Mouse (Mus musculus): Measurements from ENCODE around the gene Carmil3.

The Carmil3 gene

GRCm38 (mm10) chr14:55490361-55491201 lies at the start of gene Carmil3:
TSS of gene Carmil3 (plus strand) at chr14:55490651.
- no peak for DNase-seq (ENCODE audit: extremely low read depth, insufficient read length, low spot score)

DNA sequence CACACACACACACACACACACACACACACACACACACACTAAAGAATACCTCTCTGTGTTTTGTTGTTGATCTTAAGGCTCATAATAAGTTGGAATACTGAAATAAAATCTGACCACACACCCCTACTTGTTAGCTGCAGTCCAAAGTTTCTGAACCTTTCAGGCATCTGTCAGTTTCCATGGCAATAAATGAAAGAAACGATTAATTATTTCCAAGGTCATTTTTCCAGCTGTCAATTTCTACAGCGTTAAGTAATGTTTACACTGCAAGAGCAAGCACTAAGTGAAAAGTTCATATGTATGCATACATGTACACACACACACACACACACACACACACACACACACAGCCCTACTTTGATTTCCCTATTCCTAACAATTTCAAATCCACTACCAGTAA lies 32.8 kb upstream of the Carmil3 start:
- no peak for DNase-seq (ENCODE audit: extremely low read depth, insufficient read length, low spot score)

DNA sequence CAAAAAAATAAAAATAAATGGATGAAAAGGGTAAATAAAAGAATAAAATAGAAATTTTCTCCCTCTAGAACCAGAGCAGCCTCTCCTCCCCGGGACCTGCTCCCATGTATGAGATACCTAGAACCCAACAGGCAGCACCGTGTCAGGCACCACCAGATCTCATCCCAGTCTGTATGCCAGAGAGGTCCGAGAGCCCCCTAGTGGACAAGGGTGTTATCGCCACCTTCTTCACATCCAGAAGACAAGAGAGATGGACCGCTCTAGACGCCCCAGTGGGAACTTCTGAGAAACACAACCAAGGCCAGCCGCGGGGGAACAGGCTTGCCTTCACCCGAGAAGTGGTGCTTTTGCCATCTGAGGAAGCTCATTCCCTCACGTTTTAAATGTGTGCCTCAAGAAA lies 32.2 kb upstream of the Carmil3 start:
- peak; percentile 15 for DNase-seq (ENCODE audit: extremely low read depth, insufficient read length, low spot score)

- DNase-seq (ENCODE audit: extremely low read depth, insufficient read length, low spot score): no peak
Observed at GRCm38 (mm10) chr14:55458761-55459160, 31.7 kb upstream of the Carmil3 start.

- DNase-seq (ENCODE audit: extremely low read depth, insufficient read length, low spot score): no peak
Observed at GRCm38 (mm10) chr14:55459796-55460195, 30.7 kb upstream of the Carmil3 start.

- DNase-seq (ENCODE audit: extremely low read depth, insufficient read length, low spot score): no peak
Observed at GRCm38 (mm10) chr14:55460297-55460696, 30.2 kb upstream of the Carmil3 start.

DNA sequence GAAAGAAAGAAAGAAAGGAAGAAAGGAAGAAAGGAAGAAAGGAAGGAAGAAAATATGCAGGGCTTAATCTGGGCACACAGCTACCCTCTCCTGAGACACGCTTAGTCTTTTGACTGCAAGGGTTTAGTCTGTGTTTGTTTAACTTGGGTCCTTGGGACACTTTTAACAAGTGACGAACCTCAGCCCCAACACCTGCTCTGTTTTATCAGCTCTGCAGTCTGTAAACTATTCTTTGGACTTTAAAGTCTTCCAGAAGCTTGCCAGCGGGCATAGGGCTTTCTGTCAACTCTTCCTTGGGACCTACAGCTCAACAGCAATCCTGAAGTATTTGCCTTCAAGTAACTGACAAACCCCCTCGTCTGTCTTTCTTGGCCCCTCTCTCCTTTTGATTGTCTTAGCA lies 28.7 kb upstream of the Carmil3 start:
- no peak for DNase-seq (ENCODE audit: extremely low read depth, insufficient read length, low spot score)

DNA sequence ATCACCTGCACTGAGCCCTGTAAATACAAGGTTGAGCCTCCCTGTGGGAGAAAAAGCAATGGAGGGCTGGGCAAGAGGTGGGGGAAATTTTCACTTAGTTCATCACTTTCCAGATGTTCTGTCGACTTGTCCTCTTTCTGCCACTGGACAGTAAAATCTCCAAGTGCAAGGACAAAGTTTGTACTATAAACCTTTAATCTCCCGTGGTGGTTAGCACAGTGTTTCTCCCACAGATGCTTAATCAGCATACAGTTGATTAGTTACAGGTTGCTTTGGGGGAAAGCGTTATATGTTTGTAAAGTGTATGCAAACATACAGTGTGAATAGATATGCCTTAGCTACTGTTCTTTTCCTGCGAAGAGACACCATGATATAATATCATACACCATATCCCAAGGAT lies 24.0 kb upstream of the Carmil3 start:
- DNase-seq (ENCODE audit: extremely low read depth, insufficient read length, low spot score): no peak

- DNase-seq (ENCODE audit: extremely low read depth, insufficient read length, low spot score): no peak
Observed at GRCm38 (mm10) chr14:55467108-55467507, 23.3 kb upstream of the Carmil3 start.

DNA sequence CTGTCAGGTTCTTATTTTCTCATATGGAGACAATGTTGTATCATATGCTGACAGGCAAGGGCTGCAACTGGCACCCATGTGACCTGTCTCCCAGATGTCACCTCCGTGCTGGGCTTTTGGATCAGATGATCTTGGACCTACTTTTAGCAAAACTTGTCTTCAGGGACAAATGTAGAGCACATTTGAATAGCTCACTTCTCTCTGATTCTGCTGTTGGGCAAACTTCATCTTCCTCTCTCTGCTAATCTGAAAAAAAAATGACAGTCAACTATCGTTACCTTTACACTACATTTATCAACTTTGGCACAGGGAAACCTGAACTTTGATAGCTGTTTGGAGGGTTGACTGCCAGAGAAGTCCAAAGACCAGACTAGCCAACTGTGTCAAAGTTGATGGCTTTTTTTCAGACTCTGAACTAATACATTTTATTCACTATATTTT lies 22.1 kb upstream of the Carmil3 start:
- no peak for DNase-seq (ENCODE audit: extremely low read depth, insufficient read length, low spot score)

- no peak for DNase-seq (ENCODE audit: extremely low read depth, insufficient read length, low spot score)
Observed at GRCm38 (mm10) chr14:55469041-55469440, 21.4 kb upstream of the Carmil3 start.

DNA sequence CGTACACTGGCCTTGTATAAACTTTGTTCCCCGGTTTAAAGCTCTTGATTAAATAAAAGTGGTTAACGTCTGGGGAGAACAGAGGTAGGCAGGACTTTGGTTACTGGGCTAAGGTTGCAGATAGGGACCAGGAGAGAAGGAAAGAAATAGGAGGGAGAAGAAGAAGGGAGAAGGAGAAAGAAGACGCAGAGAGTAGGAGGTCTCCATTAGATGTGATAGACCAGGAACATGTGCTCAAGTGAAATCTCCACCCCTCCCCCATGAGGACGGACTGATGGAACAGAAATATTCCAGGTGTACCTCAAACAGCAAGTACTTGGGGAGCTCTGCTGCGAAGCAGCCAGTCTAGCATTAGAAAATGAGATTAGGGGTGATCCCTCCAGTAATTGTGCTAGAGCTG lies 20.6 kb upstream of the Carmil3 start:
- no peak for DNase-seq (ENCODE audit: extremely low read depth, insufficient read length, low spot score)

- DNase-seq (ENCODE audit: extremely low read depth, insufficient read length, low spot score): no peak
Observed at GRCm38 (mm10) chr14:55470806-55471205, 19.6 kb upstream of the Carmil3 start.

DNA sequence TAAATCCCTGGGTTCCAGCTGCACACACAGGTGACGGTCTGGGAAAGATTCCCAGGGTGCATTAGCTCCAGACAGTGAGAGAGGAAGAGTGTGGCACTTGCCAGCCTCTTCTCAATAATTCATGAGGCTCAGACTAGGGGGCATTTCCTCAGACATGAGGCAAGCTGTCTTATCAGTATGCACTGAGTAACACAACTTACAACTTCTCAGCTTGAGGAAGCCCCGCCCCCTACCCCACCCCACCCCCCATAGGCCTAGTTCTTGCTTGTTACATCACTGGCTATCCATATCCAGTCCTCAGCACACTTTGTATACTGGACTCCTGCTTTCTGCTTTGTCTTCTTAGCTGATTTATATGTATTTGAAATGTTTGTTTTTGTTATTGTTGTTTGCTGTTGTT lies 14.8 kb upstream of the Carmil3 start:
- DNase-seq (ENCODE audit: extremely low read depth, insufficient read length, low spot score): no peak

DNA sequence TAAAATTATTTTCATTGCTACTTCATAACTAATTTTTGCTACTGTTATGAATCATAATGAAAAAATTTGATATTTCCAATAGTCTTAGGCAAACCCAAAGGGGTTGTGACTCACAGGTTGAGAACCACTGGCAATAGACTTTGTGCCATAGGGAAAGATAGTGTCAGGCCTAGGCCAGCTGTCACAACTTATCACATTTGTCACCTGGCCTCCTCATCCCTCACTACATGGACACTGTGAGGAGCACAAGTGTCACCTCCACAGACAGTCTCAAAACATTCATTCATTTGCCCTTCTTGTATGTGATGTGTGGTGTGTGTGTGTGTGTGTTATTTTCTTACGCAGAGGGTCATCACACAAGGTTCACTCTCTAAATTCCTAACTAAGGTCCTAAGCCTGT lies 13.0 kb upstream of the Carmil3 start:
- no peak for DNase-seq (ENCODE audit: extremely low read depth, insufficient read length, low spot score)

GRCm38 (mm10) chr14:55477829-55478228 lies 12.6 kb upstream of the Carmil3 start:
- DNase-seq (ENCODE audit: extremely low read depth, insufficient read length, low spot score): no peak

DNA sequence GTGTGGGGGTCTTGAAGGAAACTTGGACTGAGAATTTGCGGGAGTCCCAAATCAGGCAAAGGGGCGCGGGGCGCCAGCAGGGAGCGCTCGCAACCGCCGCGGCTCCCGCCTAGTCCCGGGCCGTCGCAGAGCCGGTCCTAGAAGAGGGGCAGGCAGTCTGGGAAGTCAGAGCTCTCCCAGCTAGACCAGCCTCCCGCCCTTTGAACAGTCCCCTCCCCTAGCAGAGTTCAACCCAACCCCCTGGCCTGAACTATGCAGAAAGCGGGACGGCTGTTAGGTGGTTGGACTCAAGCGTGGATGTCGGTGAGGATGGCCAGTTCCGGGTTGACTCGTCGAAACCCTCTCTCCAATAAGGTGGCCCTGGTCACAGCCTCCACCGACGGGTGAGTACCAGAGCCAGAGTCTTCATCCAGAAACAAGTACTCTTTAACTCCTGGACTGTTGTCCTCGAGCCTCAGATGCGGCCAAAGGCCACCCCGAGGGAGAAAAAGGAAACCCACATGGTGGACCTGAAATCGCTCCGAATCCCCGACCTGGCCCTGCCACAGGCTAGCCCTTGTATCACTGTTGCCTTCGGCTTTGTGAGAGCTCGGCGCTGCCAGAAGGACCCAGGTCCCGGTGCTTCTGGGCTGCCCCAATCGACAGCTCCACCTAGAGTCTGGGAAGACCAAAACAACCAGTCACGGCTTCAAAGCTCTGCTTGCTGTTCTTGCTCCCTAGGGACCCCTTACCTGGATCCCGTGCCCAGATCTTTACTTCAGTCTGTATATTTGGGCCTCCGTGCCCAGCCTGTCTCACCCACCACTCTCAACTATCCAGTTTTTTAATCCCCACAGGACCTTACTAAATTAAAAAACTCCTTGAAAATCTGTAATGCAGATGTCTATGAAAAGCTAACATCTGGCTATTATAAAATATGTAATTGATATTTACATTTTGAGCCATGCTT lies 11.5 kb upstream of the Carmil3 start, which contains the start of gene Dhrs4:
Gene Dhrs4 (plus strand): TSS at position 108 of the 949 bp plus-strand sequence.
- DNase-seq (ENCODE audit: extremely low read depth, insufficient read length, low spot score): peak; percentile 83

- DNase-seq (ENCODE audit: extremely low read depth, insufficient read length, low spot score): no peak
Observed at GRCm38 (mm10) chr14:55479629-55480028, 10.8 kb upstream of the Carmil3 start.

- DNase-seq (ENCODE audit: extremely low read depth, insufficient read length, low spot score): no peak
Observed at GRCm38 (mm10) chr14:55484430-55485085, 5.9 kb upstream of the Carmil3 start.

GRCm38 (mm10) chr14:55486836-55487235 lies 3.6 kb upstream of the Carmil3 start:
- no peak for DNase-seq (ENCODE audit: extremely low read depth, insufficient read length, low spot score)

GRCm38 (mm10) chr14:55491291-55491833 lies 911 bp downstream of the Carmil3 start:
- DNase-seq (ENCODE audit: extremely low read depth, insufficient read length, low spot score): no peak

Data from 3134 (cell line).